Mouse (Mus musculus): ENCODE measurements at regions not wholly inside any gene's neighbourhood (a gene's known extent, or its start where the extent isn't known, plus 50 kb on each side); places are given as distances from the start of the nearest gene placed in this dataset.

- no peak for DNase-seq
Observed at GRCm38 (mm10) chr3:149219381-149220303, 229.3 kb upstream of the Adgrl2 start.

- DNase-seq = peak; percentile 21
Observed at GRCm38 (mm10) chr3:149217916-149218803, 227.8 kb upstream of the Adgrl2 start.

GRCm38 (mm10) chr3:149216759-149217400, 226.5 kb upstream of the Adgrl2 start:
- no peak for DNase-seq

- no peak for DNase-seq
Observed at GRCm38 (mm10) chr3:149215691-149216090, 225.3 kb upstream of the Adgrl2 start.

- no peak for DNase-seq
Observed at GRCm38 (mm10) chr3:149211909-149212308, 221.6 kb upstream of the Adgrl2 start.

- DNase-seq = no peak
Observed at GRCm38 (mm10) chr3:149209260-149209659, 218.9 kb upstream of the Adgrl2 start.

GRCm38 (mm10) chr3:149203451-149203850, 213.1 kb upstream of the Adgrl2 start:
- DNase-seq = no peak

- DNase-seq = no peak
Observed at GRCm38 (mm10) chr3:149196477-149197185, 206.3 kb upstream of the Adgrl2 start.

GRCm38 (mm10) chr3:149190856-149191576, 200.7 kb upstream of the Adgrl2 start:
- DNase-seq = no peak

- DNase-seq = no peak
Observed at GRCm38 (mm10) chr3:149184136-149184551, 193.8 kb upstream of the Adgrl2 start.

GRCm38 (mm10) chr3:149182095-149182494, 191.7 kb upstream of the Adgrl2 start:
- no peak for DNase-seq

GRCm38 (mm10) chr3:149180129-149180528, 189.8 kb upstream of the Adgrl2 start:
- no peak for DNase-seq

GRCm38 (mm10) chr3:149179486-149180116, 189.2 kb upstream of the Adgrl2 start:
- DNase-seq = no peak

- no peak for DNase-seq
Observed at GRCm38 (mm10) chr3:149178891-149179290, 188.5 kb upstream of the Adgrl2 start.

- no peak for DNase-seq
Observed at GRCm38 (mm10) chr3:149174689-149175390, 184.5 kb upstream of the Adgrl2 start.

- no peak for DNase-seq
Observed at GRCm38 (mm10) chr3:149173537-149173936, 183.2 kb upstream of the Adgrl2 start.

GRCm38 (mm10) chr3:149171766-149172165, 181.4 kb upstream of the Adgrl2 start:
- no peak for DNase-seq

GRCm38 (mm10) chr3:149170191-149170590, 179.8 kb upstream of the Adgrl2 start:
- peak; percentile 61 for DNase-seq

- DNase-seq = no peak
Observed at GRCm38 (mm10) chr3:149169442-149169841, 179.1 kb upstream of the Adgrl2 start.

GRCm38 (mm10) chr3:149167997-149168396, 177.6 kb upstream of the Adgrl2 start:
- no peak for DNase-seq
